Mouse (Mus musculus) heart, embryonic 14.5 days (tissue): ENCODE results near the gene Cfap44. TPM values are rescaled to one million over a fixed set of nuclear protein-coding genes. Genes with fewer than 3 reads are reported as not detected.

Source experiments
- ATAC-seq: fragments of 200-750 bp; cut with Nextera tagmentation; 2 replicates; pipeline ENCODE4 v1.8.0; 2017; ENCODE audit warnings: low read depth, moderate TSS enrichment; ENCODE audit not compliant: insufficient number of reproducible peaks, insufficient read depth, low FRiP score
- H3K27ac ChIP-seq, 2 experiments: fragments of 200-500 bp in 1 of 2; fragments of 300-500 bp in 1 of 2; sonication (generic) in 1 of 2; replicated peaks in 1 of 2; 2 replicates each; pipeline ENCODE4 v1.5.1; 2012 to 2014; ENCODE audit warnings: low read depth in 2 of 2, low read length in 2 of 2, control low read depth in 1 of 2, mild to moderate bottlenecking in 1 of 2, mixed read lengths in 1 of 2; ENCODE audit not compliant: control insufficient read depth in 1 of 2, insufficient read depth in 1 of 2
- H3K27me3 ChIP-seq: fragments of 300-500 bp; sonication (generic); 2 replicates; pipeline ENCODE4 v1.6.1; 2014; ENCODE audit warnings: mild to moderate bottlenecking, low read length, control low read depth; ENCODE audit not compliant: control insufficient read depth, insufficient read depth
- H3K36me3 ChIP-seq: fragments of 300-500 bp; sonication (generic); 2 replicates; pipeline ENCODE4 v1.6.1; 2014; ENCODE audit warnings: mild to moderate bottlenecking, control low read depth, low read length, mixed read lengths; ENCODE audit not compliant: control insufficient read depth, insufficient read depth
- H3K4me1 ChIP-seq, 2 experiments: fragments of 200-500 bp in 1 of 2; fragments of 300-500 bp in 1 of 2; sonication (generic) in 1 of 2; 2 replicates each; pipeline ENCODE4 v1.6.1; 2012 to 2014; ENCODE audit warnings: low read length in 2 of 2, control low read depth in 1 of 2, mixed read lengths in 1 of 2; ENCODE audit not compliant: control insufficient read depth in 2 of 2, insufficient read depth in 2 of 2
- H3K4me2 ChIP-seq: fragments of 300-500 bp; sonication (generic); 2 replicates; pipeline ENCODE4 v1.6.1; 2014; ENCODE audit warnings: mild to moderate bottlenecking, low read length
- H3K4me3 ChIP-seq, 2 experiments: fragments of 200-500 bp in 1 of 2; fragments of 300-500 bp in 1 of 2; sonication (generic) in 1 of 2; 2 replicates each; pipeline ENCODE4 v1.5.1; 2012 to 2014; ENCODE audit warnings: low read length in 2 of 2, mild to moderate bottlenecking in 2 of 2, control low read depth in 1 of 2, low read depth in 1 of 2, moderate library complexity in 1 of 2; ENCODE audit not compliant: control insufficient read depth in 1 of 2, insufficient read depth in 1 of 2
- H3K9ac ChIP-seq: fragments of 300-500 bp; sonication (generic); 2 replicates; pipeline ENCODE4 v1.6.1; 2014; ENCODE audit warnings: mild to moderate bottlenecking, low read length
- H3K9me3 ChIP-seq: fragments of 300-500 bp; sonication (generic); 2 replicates; pipeline ENCODE4 v1.6.1; 2016; ENCODE audit warnings: low read length, control low read depth; ENCODE audit not compliant: control insufficient read depth
- WGBS: fragments of 180-500 bp; shearing (Covaris S2); extraction: QIAGEN DNeasy Blood & Tissue Kit; methylation state at CpG from one replicate; pipeline ENCODE4 v1.1.7; 2014; 5-methylcytosine and 5-hydroxymethylcytosine counted together
- polyA plus RNA-seq: library from polyadenylated mRNA; unstranded; fragments of >200 nt; fragmentation: Nextera tagmentation; extraction: Ambion mirVana; gene quantifications from 2 replicates; pipeline ENCODE4 v1.2.1, GENCODE M21; 2014

Gene Cfap44
- polyA plus RNA-seq, 1 experiment from 2014 or later: 0.18 TPM

GRCm38 (mm10) chr16:44496971-44497464, 102.4 kb downstream of the Cfap44 start:
- H3K4me1 ChIP-seq: peaks cover 0 to 7% of the 10 kb centered on the region in 2 experiments; a peak in 2 of 4 replicates
- H3K4me3 ChIP-seq: no peak overlapping the region
- H3K9me3 ChIP-seq: peaks cover 5% of the 10 kb centered on the region; the same call in 1 of the 2 replicates
- peaks cover 61% of the 10 kb centered on the region for H3K36me3 ChIP-seq
- no peak overlapping the region for H3K9ac ChIP-seq
- no peak for ATAC-seq
- H3K27ac ChIP-seq: no peak overlapping the region
- H3K4me2 ChIP-seq: no peak overlapping the region
- WGBS: 81% methylated on average over 15 of the region's 15 CpGs
- H3K27me3 ChIP-seq: no peaks in the 10 kb centered on the region

GRCm38 (mm10) chr16:44498447-44498846, 103.9 kb downstream of the Cfap44 start:
- no peak for ATAC-seq
- Histone ChIP-seq H3K36me3 (peaks cover 56% of the 10 kb centered on the region), H3K27me3 (no peaks in the 10 kb centered on the region), H3K9me3 (peaks cover 5% of the 10 kb centered on the region; the same call in 1 of the 2 replicates), H3K4me2 (no peak overlapping the region), H3K9ac (no peak overlapping the region), H3K27ac (no peak overlapping the region), H3K4me3 (no peak overlapping the region), H3K4me1 (peaks cover 10 to 13% of the 10 kb centered on the region in 2 experiments)
- WGBS: 83% methylated on average over 3 of the region's 3 CpGs

- WGBS: 87% methylated on average over 10 of the region's 10 CpGs
- Histone ChIP-seq H3K27me3 (no peaks in the 10 kb centered on the region), H3K9ac (no peak overlapping the region), H3K4me3 (no peak overlapping the region), H3K4me2 (no peak overlapping the region), H3K36me3 (peaks cover 47% of the 10 kb centered on the region), H3K9me3 (peaks cover 5% of the 10 kb centered on the region; the same call in 1 of the 2 replicates), H3K27ac (no peak overlapping the region), H3K4me1 (peaks cover 9 to 12% of the 10 kb centered on the region in 2 experiments)
- no peak for ATAC-seq
These were observed 107.2 kb downstream of the Cfap44 start for GRCm38 (mm10) chr16:44501783-44502182.

- ATAC-seq: no peak
- peaks cover 9 to 12% of the 10 kb centered on the region in 2 experiments for H3K4me1 ChIP-seq
- peaks cover 46% of the 10 kb centered on the region for H3K36me3 ChIP-seq
- H3K4me3 ChIP-seq: no peak overlapping the region
- peaks cover 5% of the 10 kb centered on the region; the same call in 1 of the 2 replicates for H3K9me3 ChIP-seq
- 49% methylated on average over 7 of the region's 7 CpGs for WGBS
- no peak overlapping the region for H3K9ac ChIP-seq
- H3K27ac ChIP-seq: no peak overlapping the region
- H3K4me2 ChIP-seq: no peak overlapping the region
- no peaks in the 10 kb centered on the region for H3K27me3 ChIP-seq
These were observed 107.7 kb downstream of the Cfap44 start for GRCm38 (mm10) chr16:44502325-44502724.

GRCm38 (mm10) chr16:44502895-44503575, 108.4 kb downstream of the Cfap44 start:
- peak overlapping the region; percentile 34; the same call in 1 of the 2 replicates for H3K4me2 ChIP-seq
- peaks cover 39% of the 10 kb centered on the region for H3K36me3 ChIP-seq
- peak; percentile 51; the same call in 1 of the 2 replicates for ATAC-seq
- peaks cover 5% of the 10 kb centered on the region; the same call in 1 of the 2 replicates for H3K9me3 ChIP-seq
- peak overlapping the region in 1 of 2 experiments; percentile 66; a peak in 2 of 4 replicates for H3K27ac ChIP-seq
- H3K27me3 ChIP-seq: no peaks in the 10 kb centered on the region
- whole genome bisulfite sequencing: 29% methylated on average over 8 of the region's 8 CpGs
- 0 out of 2 replicates have a peak overlapping the region, but pooled peaks have one; percentile 4 for H3K9ac ChIP-seq
- H3K4me1 ChIP-seq: peaks cover 9 to 12% of the 10 kb centered on the region in 2 experiments
- no peak overlapping the region for H3K4me3 ChIP-seq

GRCm38 (mm10) chr16:44505243-44505642, 110.6 kb downstream of the Cfap44 start:
- Histone ChIP-seq H3K4me2 (no peak overlapping the region), H3K36me3 (peaks cover 17% of the 10 kb centered on the region), H3K4me3 (no peak overlapping the region), H3K4me1 (peaks cover 11 to 12% of the 10 kb centered on the region in 2 experiments), H3K27ac (no peak overlapping the region), H3K27me3 (no peaks in the 10 kb centered on the region), H3K9ac (no peak overlapping the region), H3K9me3 (no peaks in the 10 kb centered on the region; the same call in 1 of the 2 replicates)
- no peak for ATAC-seq
- WGBS: 92% methylated on average over 1 of the region's 1 CpGs

GRCm38 (mm10) chr16:44507027-44507929, 112.7 kb downstream of the Cfap44 start:
- Histone ChIP-seq H3K4me2 (no peak overlapping the region), H3K9me3 (no peaks in the 10 kb centered on the region; the same call in 1 of the 2 replicates), H3K27me3 (no peaks in the 10 kb centered on the region), H3K4me1 (peaks cover 12 to 13% of the 10 kb centered on the region in 2 experiments), H3K9ac (no peak overlapping the region), H3K4me3 (no peak overlapping the region), H3K36me3 (0 out of 2 replicates have a peak, but pooled peaks cover 4% of the 10 kb centered on the region), H3K27ac (no peak overlapping the region)
- no peak for ATAC-seq
- 70% methylated on average over 10 of the region's 10 CpGs for WGBS
